Mouse (Mus musculus) kidney, postnatal 4 days (tissue): ENCODE measurements around the gene Ykt6.

ENCODE experiments used
- DNase-seq, 2 experiments: peaks; one replicate each; pipeline ENCODE4 v3.0.0; 2021; ENCODE audit warnings: mixed read lengths in 2 of 2

The Ykt6 gene

GRCm38 (mm10) chr11:5949586-5950352, 5.7 kb upstream of the Ykt6 start, which contains the start of gene Gck:
TSS of gene Gck (minus strand) at chr11:5950081.
- no peak for DNase-seq

GRCm38 (mm10) chr11:5952501-5952900, 3.0 kb upstream of the Ykt6 start:
- DNase-seq: peak; percentile 76 to 83

DNA sequence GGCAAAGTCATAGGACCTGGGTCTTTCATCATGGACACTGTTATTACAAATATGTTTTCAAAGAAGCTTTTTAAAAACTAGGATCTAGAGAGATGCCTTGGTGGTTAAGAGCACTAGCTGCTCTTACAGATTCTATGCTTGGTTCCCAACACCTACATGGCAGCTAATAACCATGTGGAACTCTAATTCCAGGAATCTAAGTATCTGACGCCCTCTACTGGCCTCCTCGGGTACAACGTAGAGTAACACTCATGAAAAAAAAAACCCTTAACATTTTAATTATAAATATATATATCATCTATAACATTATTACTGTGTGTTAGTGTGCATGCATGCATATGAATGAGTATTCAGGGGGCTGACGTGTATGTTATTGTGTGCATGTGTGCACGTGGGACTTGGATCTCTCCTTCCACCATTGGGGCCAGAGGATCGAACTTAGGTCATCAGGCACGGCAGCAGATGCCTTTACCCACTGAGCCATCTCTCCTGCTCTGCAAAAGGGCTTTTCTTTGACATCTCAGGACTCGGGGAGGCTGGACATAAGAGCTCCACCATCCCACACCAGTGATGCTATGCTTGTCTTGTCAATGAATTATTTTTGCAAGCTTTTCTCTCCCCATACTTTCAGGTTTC, 2.2 kb upstream of the Ykt6 start:
- peak; percentile 62 to 70 for DNase-seq

DNA sequence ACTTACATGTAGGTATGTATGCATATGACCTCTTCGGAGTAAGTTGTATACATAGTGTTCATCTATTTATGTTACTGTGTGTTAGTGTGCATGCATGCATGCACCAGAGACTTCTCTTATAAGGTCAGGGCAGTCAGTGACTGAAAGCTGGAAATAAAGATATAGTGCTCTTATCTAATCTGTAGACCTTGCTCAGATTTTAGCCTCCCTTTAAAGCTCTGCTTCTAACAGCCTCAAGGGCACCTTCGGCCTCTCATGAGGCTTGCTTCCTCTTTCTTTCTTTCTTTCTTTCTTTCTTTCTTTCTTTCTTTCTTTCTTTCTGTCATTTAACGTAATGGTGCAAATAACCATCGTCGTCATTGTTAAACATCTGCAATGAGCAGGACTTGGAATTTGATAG, 1.1 kb upstream of the Ykt6 start:
- DNase-seq: no peak

DNA sequence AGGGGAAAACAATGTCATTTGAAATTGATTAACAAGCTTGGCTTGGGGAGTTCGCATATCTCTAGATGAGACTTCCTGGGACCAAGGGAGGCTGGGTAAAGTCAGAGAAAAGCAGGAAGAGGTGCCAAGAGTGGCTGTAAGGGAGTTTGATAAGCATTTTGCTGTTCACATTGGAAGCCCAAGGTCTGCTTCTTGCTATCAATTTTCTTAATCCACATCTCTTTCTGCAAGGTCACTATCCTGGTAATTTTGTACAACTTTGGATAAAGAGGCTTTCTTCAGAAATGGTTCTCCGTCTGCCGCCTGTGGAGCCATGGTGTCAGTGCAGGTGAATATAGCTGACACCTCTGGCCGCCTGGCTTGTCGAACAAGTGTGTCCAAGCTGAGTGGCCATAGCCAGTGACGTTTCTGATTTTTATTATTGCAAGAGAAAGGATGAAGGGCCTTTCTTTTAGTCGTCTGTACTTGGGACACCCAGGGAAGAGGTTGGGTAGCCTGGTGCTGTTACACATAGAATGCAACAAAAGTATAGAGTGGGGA, 458 bp upstream of the Ykt6 start:
- peak; percentile 67 to 82 for DNase-seq

GRCm38 (mm10) chr11:5960051-5960450, 4.6 kb downstream of the Ykt6 start:
- no peak for DNase-seq

DNA sequence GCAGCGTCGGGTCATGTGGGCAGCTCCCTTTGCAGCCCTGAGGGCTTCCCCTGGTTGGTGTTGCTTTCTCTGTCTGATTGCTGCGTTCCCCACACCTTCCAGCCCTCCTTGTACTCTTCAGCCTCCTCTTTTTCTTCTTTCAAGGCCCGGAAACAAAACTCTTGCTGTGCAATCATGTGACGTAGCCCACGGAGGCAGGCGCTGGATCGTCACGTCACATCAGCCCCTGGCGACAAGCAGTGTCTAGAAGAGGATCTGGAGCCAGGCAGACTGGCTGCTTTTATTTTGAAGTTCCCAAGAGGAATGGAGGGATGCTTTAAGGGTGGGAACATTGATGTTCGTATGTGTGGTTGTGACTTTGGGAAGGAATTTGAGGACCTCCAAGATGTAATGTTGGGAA, 10.4 kb downstream of the Ykt6 start:
- DNase-seq: no peak

DNA sequence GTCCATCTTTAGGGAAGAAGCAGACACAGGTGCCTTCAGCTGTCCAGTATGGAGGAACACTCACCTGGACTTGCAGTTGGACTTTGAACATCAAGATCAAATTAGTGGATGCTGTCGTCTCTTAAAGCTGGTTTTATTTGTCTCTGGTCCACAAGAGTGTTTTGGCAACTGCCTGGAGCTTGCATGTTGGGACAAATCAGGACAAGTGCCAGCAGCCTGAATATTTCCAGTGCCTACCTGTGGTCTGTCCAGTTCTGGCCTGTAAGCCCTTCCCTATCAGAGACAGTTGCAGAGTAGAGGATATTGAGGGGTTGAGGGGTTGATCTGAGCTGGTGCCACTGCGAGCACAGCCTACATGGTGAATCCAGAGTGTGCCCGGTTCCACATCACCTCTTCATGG, 11.3 kb downstream of the Ykt6 start:
- no peak for DNase-seq

GRCm38 (mm10) chr11:5968223-5968622, 12.7 kb downstream of the Ykt6 start:
- DNase-seq: no peak

- DNase-seq: no peak
These were observed 15.7 kb downstream of the Ykt6 start for GRCm38 (mm10) chr11:5971202-5971601.

- peak; percentile 31 to 46 for DNase-seq
These were observed 17.7 kb downstream of the Ykt6 start for GRCm38 (mm10) chr11:5973151-5973550.

GRCm38 (mm10) chr11:5974053-5974452, 18.6 kb downstream of the Ykt6 start:
- no peak for DNase-seq

GRCm38 (mm10) chr11:5975068-5975467, 19.6 kb downstream of the Ykt6 start:
- DNase-seq: no peak

DNA sequence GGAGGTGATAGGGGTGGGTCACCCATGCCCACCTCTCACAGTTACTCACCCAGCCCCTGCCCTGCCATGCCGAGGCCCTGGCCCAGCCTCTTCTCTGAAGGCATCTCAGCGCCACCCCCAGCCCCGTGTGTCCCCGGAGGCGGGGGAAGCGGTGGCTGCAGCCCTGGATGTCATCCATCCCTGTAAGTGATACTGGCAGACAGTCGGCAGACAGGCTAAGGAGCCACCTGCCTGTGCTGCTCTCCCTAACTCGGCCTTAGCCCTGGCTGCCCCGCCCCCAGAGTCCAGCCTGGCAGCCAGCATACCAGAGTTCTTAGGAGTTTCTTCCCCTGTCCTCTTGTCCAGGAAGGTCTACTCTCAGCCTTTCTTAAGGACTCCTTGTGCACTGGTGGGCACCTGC, 20.6 kb downstream of the Ykt6 start:
- peak; percentile 54 to 68 for DNase-seq

DNA sequence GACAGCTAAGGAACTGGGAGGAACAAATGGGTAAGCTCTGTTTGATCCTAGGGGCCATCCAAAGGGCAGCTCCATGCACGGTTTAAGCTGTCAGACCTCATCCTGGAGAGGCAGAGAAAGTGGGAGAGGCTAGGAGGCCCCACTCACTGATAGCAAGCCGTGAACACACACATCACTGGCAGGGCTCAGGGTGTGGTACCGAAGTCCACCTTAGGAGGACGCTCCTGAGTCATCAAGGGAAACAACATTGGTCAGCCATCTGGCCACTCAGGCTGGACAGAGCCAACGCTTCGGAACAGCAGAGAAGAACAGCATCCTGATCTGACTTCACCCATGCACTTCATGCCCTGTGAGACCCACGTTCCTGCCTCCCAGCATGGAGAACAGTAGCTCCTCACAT, 23.6 kb downstream of the Ykt6 start:
- DNase-seq: no peak

DNA sequence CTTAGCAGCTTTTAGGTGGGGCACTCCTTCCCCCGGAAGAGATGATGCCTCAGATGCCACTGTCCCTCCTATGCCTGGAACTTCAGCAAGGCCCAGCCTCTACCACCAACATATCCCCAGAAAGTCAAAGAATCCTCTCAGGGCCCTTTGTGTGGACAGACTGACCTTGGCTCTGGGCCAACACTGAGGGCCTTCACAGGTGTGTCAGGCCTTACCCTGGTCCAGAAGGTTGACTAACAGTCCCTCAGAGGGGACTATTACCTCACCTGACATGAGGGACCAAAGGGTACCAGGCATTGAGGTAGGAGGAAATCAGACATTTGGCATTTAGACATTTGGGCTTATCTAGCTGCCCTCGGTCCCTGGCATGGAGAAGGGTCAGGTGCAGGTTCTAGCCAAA, 24.6 kb downstream of the Ykt6 start:
- DNase-seq: no peak

- no peak for DNase-seq
These were observed 25.1 kb downstream of the Ykt6 start for GRCm38 (mm10) chr11:5980561-5980960.

GRCm38 (mm10) chr11:5981323-5981722, 25.8 kb downstream of the Ykt6 start:
- DNase-seq: no peak

GRCm38 (mm10) chr11:5983629-5984028, 28.1 kb downstream of the Ykt6 start:
- DNase-seq: no peak

DNA sequence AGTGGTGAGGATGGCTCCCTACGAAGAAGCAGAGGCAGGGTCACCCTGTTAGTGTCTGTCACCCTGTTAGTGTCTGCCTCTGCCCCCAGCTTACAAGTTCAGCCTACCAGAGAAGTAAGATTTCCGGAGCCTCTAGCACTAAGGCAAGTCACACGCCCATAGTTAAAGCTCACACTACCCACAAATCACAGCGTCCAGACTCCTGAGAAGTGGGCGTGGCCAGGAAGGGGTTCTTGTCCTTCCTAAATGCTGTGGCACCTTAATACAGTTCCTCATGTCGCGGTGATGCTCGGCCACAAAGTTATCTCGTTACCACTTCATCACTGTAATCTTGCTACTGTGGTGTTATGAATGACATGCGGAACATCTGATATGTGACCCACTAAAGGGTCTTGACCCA, 32.6 kb downstream of the Ykt6 start:
- DNase-seq: no peak

DNA sequence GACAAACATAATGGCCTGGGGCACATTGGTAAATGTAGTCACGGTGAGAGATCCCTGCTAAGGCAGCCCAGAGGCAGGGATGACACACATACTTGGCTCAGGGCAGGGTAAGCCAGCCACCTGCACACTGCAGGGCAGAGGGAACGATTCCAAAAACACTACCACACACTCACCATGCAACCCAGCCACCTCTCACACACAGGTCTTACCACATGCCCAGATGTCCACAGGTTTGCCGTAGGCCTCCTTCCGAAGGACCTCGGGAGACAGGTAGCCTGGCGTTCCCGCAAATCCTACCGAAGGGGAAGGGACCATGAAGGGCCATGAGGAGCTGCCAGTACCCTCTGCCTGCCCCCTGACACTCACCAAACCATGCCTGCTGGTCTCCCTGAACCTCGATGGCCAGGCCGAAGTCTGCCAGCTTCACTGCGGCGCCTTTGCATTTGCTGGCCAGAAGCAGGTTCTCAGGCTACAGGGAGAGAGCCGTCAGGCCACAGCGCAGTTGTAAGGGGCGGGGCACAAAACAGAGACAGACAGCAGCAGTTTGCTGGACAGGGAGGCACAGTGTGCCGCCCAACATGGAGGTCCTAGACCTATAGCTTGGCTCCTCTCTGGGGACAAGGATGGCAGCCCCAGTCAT, 34.6 kb downstream of the Ykt6 start:
- DNase-seq: no peak

DNA sequence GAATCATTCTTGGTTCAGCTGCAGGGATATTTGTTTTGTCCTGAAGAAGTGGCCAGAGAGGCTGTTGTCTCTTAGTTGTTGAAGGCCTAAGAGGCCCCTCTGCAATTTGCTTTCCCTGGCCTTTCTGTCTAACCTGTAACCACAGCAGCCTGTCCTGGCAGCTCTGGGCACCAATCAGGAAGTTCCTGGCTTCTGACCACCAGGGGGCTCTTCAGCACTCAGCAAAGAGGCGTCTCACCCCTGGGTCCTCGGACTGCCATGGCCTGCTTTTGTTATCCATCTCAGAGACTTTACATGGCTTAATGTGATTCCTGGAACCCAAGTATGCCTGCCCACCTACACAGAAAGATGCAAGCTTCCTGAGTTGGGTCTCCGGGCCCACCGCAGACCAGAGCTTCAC, 35.4 kb downstream of the Ykt6 start:
- peak; percentile 70 to 78 for DNase-seq

- DNase-seq: no peak
These were observed 38.7 kb downstream of the Ykt6 start for GRCm38 (mm10) chr11:5994212-5994611.

GRCm38 (mm10) chr11:5994880-5995279, 39.4 kb downstream of the Ykt6 start:
- DNase-seq: no peak
